Mouse (Mus musculus): Measurements from ENCODE around the gene Rcvrn. TPM values are rescaled to one million over a fixed set of nuclear protein-coding genes. Genes with fewer than 3 reads are reported as not detected.

The Rcvrn gene
- polyA plus RNA-seq, 1 experiment from 2014 or later = not detected

GRCm38 (mm10) chr11:67652893-67653255 is 42.3 kb upstream of the Rcvrn start:
- no peak overlapping the region for H3K27ac ChIP-seq (ENCODE audit: low read depth)
- H3K4me2 ChIP-seq = no peak overlapping the region
- TF ChIP-seq CTCF (IDR thresholded peaks at IDR 0.05; ENCODE audit: low read depth) = no peak
- no peak overlapping the region for H3K9ac ChIP-seq
- H3K9me3 ChIP-seq (ENCODE audit: low read depth, low read length) = no peaks in the 10 kb centered on the region
- ATAC-seq (ENCODE audit: insufficient read depth) (no peak), DNase-seq (no peak)
- no peaks in the 10 kb centered on the region for H3K27me3 ChIP-seq (ENCODE audit: insufficient read depth, low read length)
- WGBS = 28% methylated on average over 6 of the region's 6 CpGs
- H3K4me3 ChIP-seq (ENCODE audit: low read depth, low read length) = no peak overlapping the region
- H3K4me1 ChIP-seq (ENCODE audit: insufficient read depth) = no peaks in the 10 kb centered on the region
- H3K36me3 ChIP-seq (ENCODE audit: insufficient read depth) = no peaks in the 10 kb centered on the region

- H3K9me3 ChIP-seq (ENCODE audit: low read depth, low read length) = no peaks in the 10 kb centered on the region
- no peak for DNase-seq
- WGBS = 78% methylated on average over 9 of the region's 9 CpGs
- no peak overlapping the region for H3K4me3 ChIP-seq (ENCODE audit: low read depth, low read length)
- no peak overlapping the region for H3K4me2 ChIP-seq
- no peak overlapping the region for H3K9ac ChIP-seq
- no peak for TF ChIP-seq CTCF (IDR thresholded peaks at IDR 0.05; ENCODE audit: low read depth)
- H3K36me3 ChIP-seq (ENCODE audit: insufficient read depth) = no peaks in the 10 kb centered on the region
- ATAC-seq (ENCODE audit: insufficient read depth) = no peak
- H3K27ac ChIP-seq (ENCODE audit: low read depth) = no peak overlapping the region
- H3K27me3 ChIP-seq (ENCODE audit: insufficient read depth, low read length) = no peaks in the 10 kb centered on the region
- H3K4me1 ChIP-seq (ENCODE audit: insufficient read depth) = no peaks in the 10 kb centered on the region
Measured at GRCm38 (mm10) chr11:67653521-67654090, 41.5 kb upstream of the Rcvrn start.

GRCm38 (mm10) chr11:67654514-67654913 is 40.6 kb upstream of the Rcvrn start:
- no peaks in the 10 kb centered on the region for H3K9me3 ChIP-seq (ENCODE audit: low read depth, low read length)
- TF ChIP-seq CTCF (IDR thresholded peaks at IDR 0.05; ENCODE audit: low read depth) = no peak
- WGBS = 81% methylated on average over 4 of the region's 4 CpGs
- no peak overlapping the region for H3K4me3 ChIP-seq (ENCODE audit: low read depth, low read length)
- DNase-seq (no peak), ATAC-seq (ENCODE audit: insufficient read depth) (no peak)
- no peaks in the 10 kb centered on the region for H3K27me3 ChIP-seq (ENCODE audit: insufficient read depth, low read length)
- H3K9ac ChIP-seq = no peak overlapping the region
- H3K27ac ChIP-seq (ENCODE audit: low read depth) = no peak overlapping the region
- H3K4me2 ChIP-seq = no peak overlapping the region
- no peaks in the 10 kb centered on the region for H3K4me1 ChIP-seq (ENCODE audit: insufficient read depth)
- no peaks in the 10 kb centered on the region for H3K36me3 ChIP-seq (ENCODE audit: insufficient read depth)

GRCm38 (mm10) chr11:67655236-67655959 is 39.7 kb upstream of the Rcvrn start:
- Histone ChIP-seq H3K9me3 (ENCODE audit: low read depth, low read length) (no peaks in the 10 kb centered on the region), H3K9ac (no peak overlapping the region), H3K4me2 (no peak overlapping the region), H3K27me3 (ENCODE audit: insufficient read depth, low read length) (no peaks in the 10 kb centered on the region), H3K4me1 (ENCODE audit: insufficient read depth) (no peaks in the 10 kb centered on the region), H3K4me3 (ENCODE audit: low read depth, low read length) (no peak overlapping the region), H3K27ac (ENCODE audit: low read depth) (no peak overlapping the region), H3K36me3 (ENCODE audit: insufficient read depth) (no peaks in the 10 kb centered on the region)
- no peak for TF ChIP-seq CTCF (IDR thresholded peaks at IDR 0.05; ENCODE audit: low read depth)
- ATAC-seq (ENCODE audit: insufficient read depth) (no peak), DNase-seq (no peak)
- 63% methylated on average over 17 of the region's 17 CpGs for WGBS

GRCm38 (mm10) chr11:67656366-67656765 is 38.8 kb upstream of the Rcvrn start:
- no peaks in the 10 kb centered on the region for H3K4me1 ChIP-seq (ENCODE audit: insufficient read depth)
- no peaks in the 10 kb centered on the region for H3K27me3 ChIP-seq (ENCODE audit: insufficient read depth, low read length)
- 73% methylated on average over 7 of the region's 7 CpGs for WGBS
- no peaks in the 10 kb centered on the region for H3K36me3 ChIP-seq (ENCODE audit: insufficient read depth)
- no peak overlapping the region for H3K4me2 ChIP-seq
- no peak overlapping the region for H3K4me3 ChIP-seq (ENCODE audit: low read depth, low read length)
- no peak for TF ChIP-seq CTCF (IDR thresholded peaks at IDR 0.05; ENCODE audit: low read depth)
- H3K9ac ChIP-seq = no peak overlapping the region
- no peaks in the 10 kb centered on the region for H3K9me3 ChIP-seq (ENCODE audit: low read depth, low read length)
- no peak for ATAC-seq (ENCODE audit: insufficient read depth)
- no peak for DNase-seq
- H3K27ac ChIP-seq (ENCODE audit: low read depth) = no peak overlapping the region

- Histone ChIP-seq H3K9me3 (ENCODE audit: low read depth, low read length) (no peaks in the 10 kb centered on the region), H3K27ac (ENCODE audit: low read depth) (no peak overlapping the region), H3K4me2 (no peak overlapping the region), H3K4me3 (ENCODE audit: low read depth, low read length) (no peak overlapping the region), H3K9ac (no peak overlapping the region), H3K27me3 (ENCODE audit: insufficient read depth, low read length) (no peaks in the 10 kb centered on the region), H3K36me3 (ENCODE audit: insufficient read depth) (no peaks in the 10 kb centered on the region), H3K4me1 (ENCODE audit: insufficient read depth) (no peaks in the 10 kb centered on the region)
- DNase-seq (no peak), ATAC-seq (ENCODE audit: insufficient read depth) (no peak)
- WGBS = 86% methylated on average over 9 of the region's 9 CpGs
- no peak for TF ChIP-seq CTCF (IDR thresholded peaks at IDR 0.05; ENCODE audit: low read depth)
Measured at GRCm38 (mm10) chr11:67656811-67657210, 38.3 kb upstream of the Rcvrn start.

GRCm38 (mm10) chr11:67657685-67658382 is 37.3 kb upstream of the Rcvrn start:
- no peaks in the 10 kb centered on the region for H3K9me3 ChIP-seq (ENCODE audit: low read depth, low read length)
- H3K27me3 ChIP-seq (ENCODE audit: insufficient read depth, low read length) = no peaks in the 10 kb centered on the region
- H3K27ac ChIP-seq (ENCODE audit: low read depth) = no peak overlapping the region
- 37% methylated on average over 11 of the region's 11 CpGs for WGBS
- TF ChIP-seq CTCF (IDR thresholded peaks at IDR 0.05; ENCODE audit: low read depth) = peak; percentile 89
- no peak overlapping the region for H3K9ac ChIP-seq
- DNase-seq (peak; percentile 83), ATAC-seq (ENCODE audit: insufficient read depth) (no peak; the same call in 1 of the 2 replicates)
- H3K4me3 ChIP-seq (ENCODE audit: low read depth, low read length) = no peak overlapping the region
- H3K4me1 ChIP-seq (ENCODE audit: insufficient read depth) = no peaks in the 10 kb centered on the region
- no peak overlapping the region for H3K4me2 ChIP-seq
- H3K36me3 ChIP-seq (ENCODE audit: insufficient read depth) = no peaks in the 10 kb centered on the region

All from lung, embryonic 14.5 days (tissue).